Mouse (Mus musculus) adrenal gland, postnatal 10 days (tissue): ENCODE results near the gene Zfp423. TPM values are rescaled to one million over a fixed set of nuclear protein-coding genes. Genes with fewer than 3 reads are reported as not detected.

Experiments
- DNase-seq: peaks from one replicate; pipeline ENCODE4 v3.0.0; 2021; ENCODE audit warnings: mixed read lengths
- total RNA-seq, 2 experiments: library from RNA; stranded (reverse); gene quantifications; 2 replicates each; pipeline ENCODE4 v1.2.3; 2021

Gene Zfp423
- total RNA-seq, 2 experiments from 2014 or later: 19.6 to 35.2 TPM

GRCm38 (mm10) chr8:87835924-87836323 lies 123.5 kb downstream of the Zfp423 start:
- no peak for DNase-seq

- no peak for DNase-seq
Measured at GRCm38 (mm10) chr8:87835411-87835821, 124.0 kb downstream of the Zfp423 start.

- no peak for DNase-seq
Measured at GRCm38 (mm10) chr8:87834656-87835055, 124.7 kb downstream of the Zfp423 start.

- DNase-seq: peak; percentile 73
Measured at GRCm38 (mm10) chr8:87833841-87834620, 125.4 kb downstream of the Zfp423 start.

- no peak for DNase-seq
Measured at GRCm38 (mm10) chr8:87833339-87833738, 126.1 kb downstream of the Zfp423 start.

- no peak for DNase-seq
Measured at GRCm38 (mm10) chr8:87832381-87833325, 126.7 kb downstream of the Zfp423 start.

GRCm38 (mm10) chr8:87831567-87831966 lies 127.8 kb downstream of the Zfp423 start:
- DNase-seq: no peak

- no peak for DNase-seq
Measured at GRCm38 (mm10) chr8:87831116-87831515, 128.3 kb downstream of the Zfp423 start.

GRCm38 (mm10) chr8:87830200-87830599 lies 129.2 kb downstream of the Zfp423 start:
- DNase-seq: peak; percentile 52

- no peak for DNase-seq
Measured at GRCm38 (mm10) chr8:87826013-87826660, 133.3 kb downstream of the Zfp423 start.

GRCm38 (mm10) chr8:87823172-87823571 lies 136.2 kb downstream of the Zfp423 start:
- no peak for DNase-seq

- DNase-seq: no peak
Measured at GRCm38 (mm10) chr8:87822690-87823089, 136.7 kb downstream of the Zfp423 start.

GRCm38 (mm10) chr8:87822175-87822574 lies 137.2 kb downstream of the Zfp423 start:
- no peak for DNase-seq

GRCm38 (mm10) chr8:87821655-87822054 lies 137.7 kb downstream of the Zfp423 start:
- DNase-seq: no peak

- no peak for DNase-seq
Measured at GRCm38 (mm10) chr8:87819263-87819662, 140.1 kb downstream of the Zfp423 start.

- no peak for DNase-seq
Measured at GRCm38 (mm10) chr8:87818506-87818905, 140.9 kb downstream of the Zfp423 start.

GRCm38 (mm10) chr8:87816141-87816540 lies 143.3 kb downstream of the Zfp423 start:
- DNase-seq: no peak

- DNase-seq: no peak
Measured at GRCm38 (mm10) chr8:87812661-87813060, 146.7 kb downstream of the Zfp423 start.

- DNase-seq: no peak
Measured at GRCm38 (mm10) chr8:87812069-87812449, 147.3 kb downstream of the Zfp423 start.

GRCm38 (mm10) chr8:87811399-87812068 lies 147.9 kb downstream of the Zfp423 start:
- DNase-seq: peak; percentile 42

- DNase-seq: no peak
Measured at GRCm38 (mm10) chr8:87810771-87811170, 148.6 kb downstream of the Zfp423 start.

GRCm38 (mm10) chr8:87804327-87804900 lies 155.0 kb downstream of the Zfp423 start:
- peak; percentile 52 for DNase-seq
